Mouse (Mus musculus) cerebellum, adult 9-11 months (tissue): Measurements from ENCODE around the gene Psmg3.
A peak's percentile ranks its signal among the peaks of the same experiment; 100 is the strongest.

Source experiments
- DNase-seq: peaks from one replicate; pipeline ENCODE4 v3.0.0; 2022

Gene Psmg3

GRCm38 (mm10) chr5:139813963-139814381, 12.7 kb downstream of the Psmg3 start:
- no peak for DNase-seq

- DNase-seq: no peak
These were observed 13.6 kb downstream of the Psmg3 start for GRCm38 (mm10) chr5:139813126-139813490.

GRCm38 (mm10) chr5:139812398-139813125, 14.1 kb downstream of the Psmg3 start:
- DNase-seq: no peak

GRCm38 (mm10) chr5:139811677-139812397, 14.8 kb downstream of the Psmg3 start:
- no peak for DNase-seq

GRCm38 (mm10) chr5:139809397-139809796, 17.3 kb downstream of the Psmg3 start:
- DNase-seq: no peak

GRCm38 (mm10) chr5:139805924-139806323, 20.8 kb downstream of the Psmg3 start:
- DNase-seq: no peak

- DNase-seq: no peak
These were observed 22.0 kb downstream of the Psmg3 start for GRCm38 (mm10) chr5:139804573-139805111.

GRCm38 (mm10) chr5:139804107-139804551, 22.6 kb downstream of the Psmg3 start:
- no peak for DNase-seq

GRCm38 (mm10) chr5:139803601-139804102, 23.0 kb downstream of the Psmg3 start:
- DNase-seq: no peak

- no peak for DNase-seq
These were observed 23.5 kb downstream of the Psmg3 start for GRCm38 (mm10) chr5:139803165-139803564.

- no peak for DNase-seq
These were observed 24.8 kb downstream of the Psmg3 start for GRCm38 (mm10) chr5:139801880-139802279.

GRCm38 (mm10) chr5:139801231-139801630, 25.5 kb downstream of the Psmg3 start:
- DNase-seq: no peak

GRCm38 (mm10) chr5:139799801-139800590, 26.7 kb downstream of the Psmg3 start:
- no peak for DNase-seq

GRCm38 (mm10) chr5:139799041-139799440, 27.6 kb downstream of the Psmg3 start:
- no peak for DNase-seq

GRCm38 (mm10) chr5:139798168-139798900, 28.4 kb downstream of the Psmg3 start:
- DNase-seq: no peak

- peak; percentile 52 for DNase-seq
These were observed 29.1 kb downstream of the Psmg3 start for GRCm38 (mm10) chr5:139797473-139798167.

- DNase-seq: no peak
These were observed 29.8 kb downstream of the Psmg3 start for GRCm38 (mm10) chr5:139796900-139797299.

- no peak for DNase-seq
These were observed 30.6 kb downstream of the Psmg3 start for GRCm38 (mm10) chr5:139796001-139796620.

- no peak for DNase-seq
These were observed 31.7 kb downstream of the Psmg3 start for GRCm38 (mm10) chr5:139794938-139795337.

GRCm38 (mm10) chr5:139794137-139794536, 32.5 kb downstream of the Psmg3 start:
- DNase-seq: no peak
